Mouse (Mus musculus) myocyte (in vitro differentiated cells): ENCODE results near the gene Aff4.
"Not testable (repeated sequence)": the region's sequence is repeated elsewhere in the genome, so short reads cannot be mapped to it uniquely, and the experiment has no call there.

Source experiments
- CEBPB ChIP-seq: IDR thresholded peaks from 2 replicates; pipeline ENCODE4 v1.6.1; 2011; ENCODE audit warnings: mild to moderate bottlenecking, moderate library complexity; ENCODE audit not compliant: poor library complexity, insufficient read depth, severe bottlenecking
- E2F4 ChIP-seq: IDR thresholded peaks from one replicate; pipeline ENCODE4 v1.6.1; 2011; ENCODE audit warnings: mild to moderate bottlenecking, control low read depth, moderate library complexity; ENCODE audit not compliant: insufficient read depth
- MAX ChIP-seq: IDR thresholded peaks from one replicate; pipeline ENCODE4 v1.6.1; 2011; ENCODE audit warnings: low read depth, mild to moderate bottlenecking, control low read depth
- MYOD1 ChIP-seq, 3 experiments: IDR thresholded peaks; one replicate each; pipeline ENCODE4 v1.6.1; 2011; ENCODE audit warnings: control low read depth in 2 of 3, low read depth in 2 of 3, mild to moderate bottlenecking in 2 of 3, moderate library complexity in 1 of 3; ENCODE audit not compliant: insufficient read length in 2 of 3, control insufficient read depth in 1 of 3
- MYOG ChIP-seq, 3 experiments: IDR thresholded peaks; one replicate each; pipeline ENCODE4 v1.6.1; 2011; ENCODE audit warnings: control low read depth in 2 of 3, low read depth in 2 of 3, mild to moderate bottlenecking in 2 of 3; ENCODE audit not compliant: insufficient read length in 2 of 3, control insufficient read depth in 1 of 3, insufficient read depth in 1 of 3
- POLR2A ChIP-seq: IDR thresholded peaks from one replicate; pipeline ENCODE4 v1.6.1; 2011; ENCODE audit warnings: low read depth, mild to moderate bottlenecking, control low read depth, moderate library complexity; ENCODE audit not compliant: insufficient read length
- TCF12 ChIP-seq: IDR thresholded peaks from one replicate; pipeline ENCODE4 v1.6.1; 2011; ENCODE audit warnings: mild to moderate bottlenecking, control low read depth; ENCODE audit not compliant: poor library complexity, insufficient read depth, severe bottlenecking
- TCF3 ChIP-seq: IDR thresholded peaks from one replicate; pipeline ENCODE4 v1.6.1; 2011; ENCODE audit warnings: low read depth, control low read depth; ENCODE audit not compliant: insufficient read length
- USF1 ChIP-seq: IDR thresholded peaks from one replicate; pipeline ENCODE4 v1.6.1; 2011; ENCODE audit warnings: low read depth, mild to moderate bottlenecking, control low read depth, moderate library complexity

- TF ChIP-seq POLR2A; E2F4; MYOG (IDR thresholded peaks at IDR 0.05; ENCODE audit: control insufficient read depth in 1 of 3, insufficient read depth in 1 of 3, insufficient read length in 2 of 3, low read depth in 2 of 3); CEBPB; MYOD1 (IDR thresholded peaks at IDR 0.05; ENCODE audit: control insufficient read depth in 1 of 3, insufficient read length in 2 of 3, low read depth in 2 of 3); TCF12; USF1; MAX; TCF3: not testable (repeated sequence)
These were observed 9.6 kb upstream of the Aff4 start for GRCm38 (mm10) chr11:53341019-53341418.
